Mouse (Mus musculus) brain, embryonic 14.5 days (tissue): ENCODE results near the gene Klf16.

Source experiments
- CTCF ChIP-seq: fragments of 200-500 bp; IDR thresholded peaks from 2 replicates; pipeline ENCODE4 v1.5.1; 2012; ENCODE audit warnings: inconsistent platforms, mild to moderate bottlenecking, moderate library complexity, borderline replicate concordance; ENCODE audit not compliant: insufficient read depth, insufficient read length; ENCODE audit errors: extremely low read depth
- POLR2A ChIP-seq: fragments of 200-500 bp; IDR thresholded peaks from 2 replicates; pipeline ENCODE4 v1.6.1; 2012; ENCODE audit warnings: mild to moderate bottlenecking, inconsistent platforms, borderline replicate concordance; ENCODE audit not compliant: poor library complexity, insufficient read depth, insufficient read length, severe bottlenecking; ENCODE audit errors: extremely low read depth

DNA sequence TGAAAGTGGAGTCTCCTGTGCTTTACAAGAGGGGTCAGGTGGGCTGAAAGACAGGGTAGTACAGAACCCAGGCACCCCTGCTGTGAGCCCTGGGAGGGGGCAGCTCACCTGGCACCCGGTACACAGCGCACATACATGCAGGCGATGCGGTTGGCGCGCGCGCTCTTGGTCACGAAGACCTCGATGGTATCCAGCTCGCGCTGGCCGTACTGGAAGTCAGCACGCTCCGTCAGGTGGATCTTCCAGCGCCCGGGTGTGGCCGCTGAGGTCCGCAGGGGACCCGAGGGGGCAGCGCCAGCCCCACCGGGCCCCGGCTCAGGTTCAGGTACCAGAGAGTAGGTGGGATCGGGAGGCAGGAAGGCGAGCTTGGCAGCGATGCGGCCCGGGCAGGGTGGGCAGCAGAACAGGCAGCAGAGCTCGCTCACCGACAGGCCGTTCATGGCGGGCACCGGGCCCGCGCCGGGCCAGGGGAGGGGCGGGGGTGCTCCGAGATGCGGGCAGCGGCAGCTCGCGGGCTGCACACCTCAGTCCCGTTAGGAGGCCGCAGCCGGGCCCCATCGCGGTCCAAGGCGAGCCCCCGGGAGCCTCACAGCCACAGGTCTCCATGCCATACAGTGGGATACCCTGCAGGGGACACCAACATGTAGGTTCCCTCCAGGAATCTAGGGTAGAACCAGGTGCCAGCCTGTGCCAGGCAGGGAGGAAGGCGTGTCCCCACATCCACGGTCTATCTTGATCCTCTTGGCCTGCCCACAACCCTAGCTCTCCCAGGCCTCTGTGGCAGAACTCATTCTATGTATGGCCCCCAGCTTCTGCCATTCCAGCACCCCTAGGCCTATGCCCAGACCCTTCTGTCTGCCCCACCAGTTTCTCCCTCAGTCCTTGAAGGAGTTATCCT lies 9.5 kb upstream of the Klf16 start:
- TF ChIP-seq CTCF, result no peak
- TF ChIP-seq POLR2A, result no peak
